ENCODE assay signal across 30 mouse cellular contexts in the genomic region with DNA sequence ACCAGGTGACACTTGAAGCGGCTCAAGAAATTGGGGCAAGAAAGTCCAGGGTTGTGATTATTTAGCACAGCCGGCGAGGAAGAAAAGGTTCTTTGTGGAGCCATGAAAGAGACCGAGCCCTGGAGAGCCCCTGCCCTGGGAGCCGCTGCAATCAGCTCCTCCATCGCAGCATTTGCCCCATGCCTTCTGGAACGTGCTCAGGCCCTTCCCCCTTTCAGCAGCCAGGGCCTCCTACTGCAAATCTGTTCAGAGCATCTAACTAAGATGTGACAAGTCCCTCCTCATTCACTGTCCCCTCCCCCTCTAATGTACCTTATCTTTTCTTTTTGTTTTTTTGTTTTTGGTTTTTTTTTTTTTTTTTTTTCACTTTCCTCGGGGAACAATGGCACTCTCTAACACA. TPM values are rescaled to one million over a fixed set of nuclear protein-coding genes. Genes with fewer than 3 reads are reported as not detected.
DNase-seq lines count a peak whose midpoint lies in the region; ATAC-seq and TF ChIP-seq lines count a peak whose summit lies in the region.
"Had no signal": no experiment of that assay in that cellular context is flagged by ENCODE, and none has a peak within 500 bp of the region (broad histone marks: within the 10 kb centered on the region; RNA-seq: fewer than 3 reads in every experiment).

No protein-coding gene starts in this region.

- H3K4me2 ChIP-seq in forebrain, embryonic 13.5 days, result peak overlapping the region; percentile 0; the same call in 1 of the 2 replicates
- no peak overlapping the region for H3K4me2 ChIP-seq in forebrain, embryonic 12.5 days
- no peak overlapping the region for H3K4me2 ChIP-seq in hindbrain, embryonic 11.5 days (replicated peaks; ENCODE audit: low read depth, low read length)
- no peak overlapping the region for H3K4me2 ChIP-seq in hindbrain, embryonic 13.5 days
- H3K4me2 ChIP-seq: embryonic facial prominence, embryonic 12.5 days; embryonic facial prominence, embryonic 15.5 days; heart, embryonic 11.5 days; hindbrain, embryonic 15.5 days; intestine, embryonic 15.5 days had no signal

- ATAC-seq in forebrain, embryonic 13.5 days, result no peak
- no peak for ATAC-seq in forebrain, embryonic 12.5 days (ENCODE audit: low FRiP score)
- no peak for ATAC-seq in hindbrain, embryonic 11.5 days (ENCODE audit: low FRiP score)
- ATAC-seq in hindbrain, embryonic 13.5 days (ENCODE audit: low FRiP score), result no peak
- no peak for ATAC-seq in erythroid progenitor cell, adult 5-6 weeks (replicated peaks; ENCODE audit: low FRiP score, poor library complexity, severe bottlenecking)
- ATAC-seq: activated CD4-positive, CD25-positive, alpha-beta regulatory T cell, adult 4 months; intestine, embryonic 15.5 days had no signal

- peaks cover 48% of the 10 kb centered on the region for H3K4me1 ChIP-seq in forebrain, embryonic 13.5 days
- peaks cover 42% of the 10 kb centered on the region for H3K4me1 ChIP-seq in forebrain, embryonic 12.5 days
- peaks cover 3% of the 10 kb centered on the region; the same call in 1 of the 2 replicates for H3K4me1 ChIP-seq in hindbrain, embryonic 11.5 days (replicated peaks; ENCODE audit: control insufficient read depth, insufficient read depth, low read length)
- H3K4me1 ChIP-seq in hindbrain, embryonic 13.5 days (replicated peaks), result peaks cover 58% of the 10 kb centered on the region
- H3K4me1 ChIP-seq: intestine, embryonic 15.5 days had no signal

- DNase-seq in embryo, embryonic 10.5 days (ENCODE audit: low spot score), result peak; percentile 25
- DNase-seq in embryo, embryonic 9.5 days (ENCODE audit: extremely low spot score), result no peak
- DNase-seq in hindbrain, embryonic 11.5 days (ENCODE audit: low spot score), result peak; percentile 26
- peak; percentile 68 for DNase-seq in brain, embryonic 14.5 days (ENCODE audit: low read depth)
- DNase-seq: adrenal gland, adult 8-10 months; adrenal gland, postnatal 25 days; cerebellum, adult 18-20 months; cerebellum, adult 9-10 months; cerebellum, postnatal 14 days; gastrocnemius, adult 2 months; gastrocnemius, postnatal 14 days; heart, adult 11 months; kidney, adult 11 months; kidney, adult 8-10 months had no signal

- H3K27ac ChIP-seq in forebrain, embryonic 13.5 days, result no peak overlapping the region
- H3K27ac ChIP-seq in forebrain, embryonic 12.5 days, result no peak overlapping the region
- H3K27ac ChIP-seq in hindbrain, embryonic 11.5 days (ENCODE audit: low read depth, low read length), result no peak overlapping the region
- no peak overlapping the region for H3K27ac ChIP-seq in hindbrain, embryonic 13.5 days
- H3K27ac ChIP-seq: embryonic facial prominence, embryonic 12.5 days; embryonic facial prominence, embryonic 15.5 days; gastrocnemius, adult 2 months; hindbrain, embryonic 15.5 days; intestine, embryonic 15.5 days had no signal

- no peak overlapping the region for H3K4me3 ChIP-seq in forebrain, embryonic 13.5 days
- no peak overlapping the region for H3K4me3 ChIP-seq in forebrain, embryonic 12.5 days (replicated peaks)
- no peak overlapping the region for H3K4me3 ChIP-seq in hindbrain, embryonic 11.5 days (ENCODE audit: low read depth, low read length)
- H3K4me3 ChIP-seq in hindbrain, embryonic 13.5 days, result no peak overlapping the region
- H3K4me3 ChIP-seq: embryonic facial prominence, embryonic 12.5 days; embryonic facial prominence, embryonic 15.5 days; gastrocnemius, adult 2 months; hindbrain, embryonic 15.5 days; intestine, embryonic 15.5 days had no signal

- H3K9ac ChIP-seq in forebrain, embryonic 13.5 days, result no peak overlapping the region
- no peak overlapping the region for H3K9ac ChIP-seq in forebrain, embryonic 12.5 days
- H3K9ac ChIP-seq in hindbrain, embryonic 11.5 days (ENCODE audit: low read depth, low read length), result no peak overlapping the region
- H3K9ac ChIP-seq in hindbrain, embryonic 13.5 days, result no peak overlapping the region
- H3K9ac ChIP-seq: embryonic facial prominence, embryonic 12.5 days; embryonic facial prominence, embryonic 15.5 days; hindbrain, embryonic 15.5 days; intestine, embryonic 15.5 days had no signal

- 7% methylated on average over 8 of the region's 8 CpGs for WGBS in forebrain, embryonic 13.5 days
- 4% methylated on average over 8 of the region's 8 CpGs for WGBS in forebrain, embryonic 12.5 days
- WGBS in hindbrain, embryonic 11.5 days, result 26% methylated on average over 8 of the region's 8 CpGs
- WGBS in hindbrain, embryonic 13.5 days, result 14% methylated on average over 8 of the region's 8 CpGs

- H3K9me3 ChIP-seq in forebrain, embryonic 13.5 days (replicated peaks), result no peaks in the 10 kb centered on the region
- no peaks in the 10 kb centered on the region for H3K9me3 ChIP-seq in forebrain, embryonic 12.5 days
- H3K9me3 ChIP-seq in hindbrain, embryonic 11.5 days (ENCODE audit: control insufficient read depth, low read length), result no peaks in the 10 kb centered on the region
- H3K9me3 ChIP-seq in hindbrain, embryonic 13.5 days, result no peaks in the 10 kb centered on the region
- H3K9me3 ChIP-seq: embryonic facial prominence, embryonic 12.5 days; embryonic facial prominence, embryonic 15.5 days; hindbrain, embryonic 15.5 days; intestine, embryonic 15.5 days had no signal

- no peaks in the 10 kb centered on the region for H3K36me3 ChIP-seq in forebrain, embryonic 13.5 days (ENCODE audit: poor library complexity, severe bottlenecking)
- no peaks in the 10 kb centered on the region for H3K36me3 ChIP-seq in forebrain, embryonic 12.5 days (replicated peaks)
- no peaks in the 10 kb centered on the region for H3K36me3 ChIP-seq in hindbrain, embryonic 11.5 days (ENCODE audit: control insufficient read depth, insufficient read depth, low read length)
- no peaks in the 10 kb centered on the region for H3K36me3 ChIP-seq in hindbrain, embryonic 13.5 days
- H3K36me3 ChIP-seq: embryonic facial prominence, embryonic 12.5 days; embryonic facial prominence, embryonic 15.5 days; hindbrain, embryonic 15.5 days; intestine, embryonic 15.5 days had no signal

- no peak for TF ChIP-seq POLR2A in brain, embryonic 14.5 days (IDR thresholded peaks at IDR 0.05; ENCODE audit: borderline replicate concordance, extremely low read depth, insufficient read depth, insufficient read length, poor library complexity, severe bottlenecking)

- H3K27me3 ChIP-seq in forebrain, embryonic 13.5 days, result peaks cover 4% of the 10 kb centered on the region; the same call in 1 of the 2 replicates
- peaks cover 4% of the 10 kb centered on the region; the same call in 1 of the 2 replicates for H3K27me3 ChIP-seq in forebrain, embryonic 12.5 days
- H3K27me3 ChIP-seq in hindbrain, embryonic 11.5 days (ENCODE audit: control insufficient read depth, insufficient read depth, low read length), result no peaks in the 10 kb centered on the region
- H3K27me3 ChIP-seq in hindbrain, embryonic 13.5 days, result peaks cover 4% of the 10 kb centered on the region; the same call in 1 of the 2 replicates
- H3K27me3 ChIP-seq: embryonic facial prominence, embryonic 12.5 days; hindbrain, embryonic 15.5 days had no signal

- TF ChIP-seq CTCF in brain, embryonic 14.5 days (IDR thresholded peaks at IDR 0.05; ENCODE audit: borderline replicate concordance, extremely low read depth, insufficient read depth, insufficient read length), result no peak

RNA-seq across cellular contexts. Expression of a gene that starts 30.0 kb away (rescaled TPM):
- 1.2 and 1.9 TPM in 2 replicates for polyA plus RNA-seq in forebrain, embryonic 13.5 days (2015; fragmentation: Nextera tagmentation; extraction: Ambion mirVana)
- polyA plus RNA-seq in forebrain, embryonic 12.5 days (2016; fragmentation: Nextera tagmentation; extraction: Ambion mirVana), result 0.56 TPM in 2 replicates
- polyA plus RNA-seq in hindbrain, embryonic 11.5 days (2014; fragmentation: Nextera tagmentation; extraction: Ambion mirVana), result 0.73 and 1.1 TPM in 2 replicates
- 4.9 and 5.3 TPM in 2 replicates for polyA plus RNA-seq in hindbrain, embryonic 13.5 days (2015; fragmentation: Nextera tagmentation; extraction: Ambion mirVana)
- 9.9 and 10.2 TPM in 2 replicates for polyA plus RNA-seq in brain, embryonic 14.5 days (2012; rRNA removed)
- not detected in 2 replicates for total RNA-seq in erythroid progenitor cell, adult 5-6 weeks (2015; ENCODE audit: low replicate concordance)
- not detected in 2 replicates for total RNA-seq in erythroid progenitor cell, adult 5-6 weeks (2017; ENCODE audit: low replicate concordance)
- total RNA-seq: gastrocnemius, adult 2 months; gastrocnemius, postnatal 14 days; gastrocnemius, postnatal 4 days; heart, adult 8-10 months; heart, postnatal 25 days; hematopoietic stem cell, adult 5-6 weeks had no signal
- polyA plus RNA-seq: activated CD4-positive, CD25-positive, alpha-beta regulatory T cell, adult 4 months; heart, embryonic 11.5 days; heart, embryonic 14.5 days; heart, postnatal 0 days had no signal
